Mouse (Mus musculus) midbrain, embryonic 16.5 days (tissue): ENCODE data around the gene Rxra. TPM values are rescaled to one million over a fixed set of nuclear protein-coding genes. Genes with fewer than 3 reads are reported as not detected.

Source experiments
- ATAC-seq: fragments of 200-750 bp; cut with Nextera tagmentation; 2 replicates; pipeline ENCODE4 v1.8.0; 2017; ENCODE audit warnings: moderate TSS enrichment
- H3K27ac ChIP-seq: fragments of 300-500 bp; sonication (generic); 2 replicates; pipeline ENCODE4 v1.5.1; 2014; ENCODE audit warnings: mild to moderate bottlenecking, low read length, mixed read lengths
- H3K27me3 ChIP-seq: fragments of 300-500 bp; sonication (generic); 2 replicates; pipeline ENCODE4 v1.6.1; 2014; ENCODE audit warnings: low read depth, low read length, mixed read lengths; ENCODE audit not compliant: control insufficient read depth, insufficient read depth
- H3K36me3 ChIP-seq: fragments of 300-500 bp; sonication (generic); 2 replicates; pipeline ENCODE4 v1.6.1; 2014; ENCODE audit warnings: mild to moderate bottlenecking, low read length, moderate library complexity, mixed read lengths; ENCODE audit not compliant: control insufficient read depth, insufficient read depth
- H3K4me1 ChIP-seq: fragments of 300-500 bp; sonication (generic); 2 replicates; pipeline ENCODE4 v1.6.1; 2014; ENCODE audit warnings: mild to moderate bottlenecking, low read length, mixed read lengths; ENCODE audit not compliant: control insufficient read depth, insufficient read depth
- H3K4me2 ChIP-seq: fragments of 300-500 bp; sonication (generic); 2 replicates; pipeline ENCODE4 v1.6.1; 2014; ENCODE audit warnings: mild to moderate bottlenecking, low read length, mixed read lengths
- H3K4me3 ChIP-seq: fragments of 300-500 bp; sonication (generic); 2 replicates; pipeline ENCODE4 v1.5.1; 2014; ENCODE audit warnings: low read depth, mild to moderate bottlenecking, low read length, moderate library complexity, mixed read lengths
- H3K9ac ChIP-seq: fragments of 300-500 bp; sonication (generic); 2 replicates; pipeline ENCODE4 v1.6.1; 2014; ENCODE audit warnings: low read depth, low read length, mixed read lengths
- H3K9me3 ChIP-seq: fragments of 300-500 bp; sonication (generic); replicated peaks from 2 replicates; pipeline ENCODE4 v1.6.1; 2014; ENCODE audit warnings: mild to moderate bottlenecking, low read length, mixed read lengths; ENCODE audit not compliant: control insufficient read depth, poor library complexity, severe bottlenecking
- WGBS: fragments of 180-500 bp; shearing (Covaris S2); extraction: QIAGEN DNeasy Blood & Tissue Kit; methylation state at CpG from one replicate; pipeline ENCODE4 v1.1.7; 2014; 5-methylcytosine and 5-hydroxymethylcytosine counted together
- polyA plus RNA-seq: library from polyadenylated mRNA; unstranded; fragments of >200 nt; fragmentation: Nextera tagmentation; extraction: Ambion mirVana; gene quantifications from 2 replicates; pipeline ENCODE4 v1.2.1, GENCODE M21; 2015

Rxra gene
- polyA plus RNA-seq: 2.5 and 2.8 TPM in 2 replicates

DNA sequence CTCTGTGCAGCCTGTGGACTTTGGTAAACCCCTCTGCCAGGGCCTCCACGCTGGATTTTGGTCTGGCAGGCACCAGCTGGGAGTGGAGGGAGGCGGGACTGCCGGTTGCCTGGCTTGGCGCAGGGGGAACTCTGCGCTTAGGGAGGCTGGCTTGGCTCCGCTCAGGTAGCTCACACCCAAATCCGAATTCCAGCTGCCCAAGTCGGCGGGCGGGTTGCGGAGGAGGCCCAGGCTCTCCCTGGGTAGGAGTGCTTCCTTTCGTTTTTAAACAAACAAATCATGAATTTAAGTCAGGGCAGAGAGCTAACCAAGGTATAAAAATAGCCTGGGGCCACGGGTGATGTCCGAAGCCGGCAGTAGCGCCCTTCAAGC is at the start of gene Rxra:
Gene Rxra, plus strand, starts transcription at position 335 of the 372 bp plus-strand sequence.
- H3K27ac ChIP-seq: peak within 1 kb of the TSS; percentile 81
- H3K9me3 ChIP-seq: no peaks in the 10 kb centered on the region
- H3K4me1 ChIP-seq: peaks cover 31% of the 10 kb centered on the region
- peak within 1 kb of the TSS; percentile 80 for H3K4me3 ChIP-seq
- H3K4me2 ChIP-seq: peak within 1 kb of the TSS; percentile 76
- ATAC-seq: 0 out of 2 replicates have a peak, but pooled peaks have one; percentile 4
- no peaks in the 10 kb centered on the region for H3K36me3 ChIP-seq
- peak within 1 kb of the TSS; percentile 76 for H3K9ac ChIP-seq
- H3K27me3 ChIP-seq: no peaks in the 10 kb centered on the region
- WGBS: 6% methylated on average over 16 of the region's 16 CpGs

DNA sequence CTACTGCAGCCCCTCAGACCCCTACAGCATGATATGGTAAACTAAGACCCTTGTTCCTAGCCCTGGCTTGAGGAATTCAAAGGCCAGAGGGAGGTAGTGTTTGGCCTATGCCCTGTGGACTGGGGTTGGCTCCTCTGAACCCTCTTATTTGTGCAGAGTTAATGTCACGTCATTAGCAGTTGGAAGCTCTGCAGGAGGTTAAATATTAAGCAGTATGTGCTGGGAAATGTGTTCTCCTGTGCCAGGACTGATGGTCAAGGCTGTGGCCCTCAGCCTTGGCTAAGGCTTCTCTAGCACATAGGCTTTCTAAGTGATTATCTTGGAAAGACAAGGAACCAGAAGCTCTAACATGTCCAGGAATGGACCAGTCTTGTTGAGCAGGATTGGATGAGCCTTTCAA is 49.6 kb upstream of the Rxra start:
- 68% methylated on average over 1 of the region's 1 CpGs for WGBS

DNA sequence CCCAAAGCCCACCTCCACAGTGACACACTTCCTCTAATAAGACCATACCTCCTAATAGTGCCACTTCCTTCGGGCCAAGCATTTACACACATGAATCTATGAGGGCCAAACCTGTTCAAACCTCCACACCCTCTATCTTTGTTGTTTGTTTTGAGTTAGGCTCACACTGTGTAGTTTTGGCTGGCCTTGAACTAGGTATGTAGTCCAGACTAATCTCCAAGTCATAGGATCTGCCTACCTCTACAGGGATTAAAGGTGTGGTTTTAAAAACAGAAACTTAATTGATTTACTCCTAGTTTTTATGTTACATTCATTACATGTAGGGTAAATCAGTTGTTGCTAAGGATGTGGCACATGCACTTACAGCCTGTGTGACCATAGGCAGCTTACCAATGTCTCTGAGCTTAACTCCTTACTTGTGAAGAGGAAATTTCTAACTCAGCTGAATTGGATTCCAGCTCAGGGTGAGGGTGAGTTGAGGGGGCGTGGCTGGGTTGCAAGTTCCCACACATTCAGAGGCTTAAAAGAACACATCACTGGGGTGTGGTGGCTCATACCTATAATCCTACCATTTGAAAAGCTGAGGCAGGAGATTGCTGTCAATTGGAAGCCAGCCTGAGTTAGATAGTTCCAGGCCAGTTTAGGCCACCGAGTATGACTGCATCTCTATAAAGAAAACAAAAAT is 45.5 kb upstream of the Rxra start:
- Histone ChIP-seq H3K36me3 (no peaks in the 10 kb centered on the region), H3K4me2 (no peak overlapping the region), H3K9ac (no peak overlapping the region), H3K27me3 (no peaks in the 10 kb centered on the region), H3K9me3 (no peaks in the 10 kb centered on the region), H3K4me1 (no peaks in the 10 kb centered on the region), H3K4me3 (no peak overlapping the region), H3K27ac (no peak overlapping the region)
- 84% methylated on average over 3 of the region's 3 CpGs for WGBS
- ATAC-seq: no peak

More for the DNA sequence above, 49.6 kb upstream of the Rxra start:
- no peaks in the 10 kb centered on the region for H3K9me3 ChIP-seq
- no peak overlapping the region for H3K9ac ChIP-seq
- no peak for ATAC-seq
- H3K27ac ChIP-seq: no peak overlapping the region
- H3K27me3 ChIP-seq: no peaks in the 10 kb centered on the region
- no peaks in the 10 kb centered on the region for H3K36me3 ChIP-seq
- no peak overlapping the region for H3K4me2 ChIP-seq
- no peaks in the 10 kb centered on the region for H3K4me1 ChIP-seq
- H3K4me3 ChIP-seq: no peak overlapping the region

DNA sequence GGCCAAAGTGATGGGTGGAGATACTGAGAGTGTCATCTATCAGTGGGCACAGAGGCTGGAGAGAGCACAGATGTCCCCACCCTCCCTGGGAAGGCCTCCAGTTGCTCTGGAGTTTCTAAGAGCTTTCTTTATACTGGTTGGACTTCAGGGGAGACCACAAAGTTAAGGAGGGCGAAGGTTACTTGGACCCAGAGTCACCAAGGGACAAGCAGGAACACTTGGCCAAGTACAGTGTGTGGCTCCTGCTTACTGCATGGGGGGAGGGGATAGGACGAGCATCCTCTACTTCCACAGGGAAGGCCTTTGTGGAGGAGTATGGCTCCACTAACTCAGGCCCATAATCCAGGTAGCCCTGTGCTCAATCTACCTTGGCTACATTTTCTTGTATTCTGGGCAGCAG is 42.8 kb upstream of the Rxra start:
- WGBS: 63% methylated on average over 2 of the region's 2 CpGs
- ATAC-seq: no peak
- no peak overlapping the region for H3K9ac ChIP-seq
- no peaks in the 10 kb centered on the region for H3K36me3 ChIP-seq
- no peaks in the 10 kb centered on the region for H3K27me3 ChIP-seq
- no peaks in the 10 kb centered on the region for H3K4me1 ChIP-seq
- H3K27ac ChIP-seq: no peak overlapping the region
- no peak overlapping the region for H3K4me2 ChIP-seq
- H3K4me3 ChIP-seq: no peak overlapping the region
- no peaks in the 10 kb centered on the region for H3K9me3 ChIP-seq

DNA sequence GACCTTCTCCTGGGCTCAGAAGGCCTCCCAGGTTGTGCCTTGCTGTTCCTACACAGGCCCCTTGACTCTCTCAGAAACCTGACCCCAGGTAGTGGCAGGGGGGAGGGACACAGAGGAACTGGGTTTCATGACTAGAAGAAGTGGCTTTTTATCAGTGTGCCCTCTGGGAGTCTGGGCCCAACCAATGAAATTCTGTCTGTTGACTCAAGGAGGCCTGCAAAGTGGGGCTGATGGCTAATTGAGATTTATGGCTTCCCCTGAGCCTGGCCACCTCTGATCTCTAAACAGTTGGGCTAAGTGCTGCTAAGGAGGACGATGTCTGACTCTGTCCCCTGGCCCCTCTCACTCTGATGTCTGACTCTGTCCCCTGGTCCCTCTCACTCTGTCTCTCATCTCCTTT is 42.2 kb upstream of the Rxra start:
- no peaks in the 10 kb centered on the region for H3K36me3 ChIP-seq
- no peak for ATAC-seq
- H3K4me1 ChIP-seq: no peaks in the 10 kb centered on the region
- H3K4me3 ChIP-seq: no peak overlapping the region
- H3K9me3 ChIP-seq: no peaks in the 10 kb centered on the region
- H3K27me3 ChIP-seq: no peaks in the 10 kb centered on the region
- H3K9ac ChIP-seq: no peak overlapping the region
- H3K27ac ChIP-seq: no peak overlapping the region
- WGBS: 77% methylated on average over 1 of the region's 1 CpGs
- H3K4me2 ChIP-seq: no peak overlapping the region

DNA sequence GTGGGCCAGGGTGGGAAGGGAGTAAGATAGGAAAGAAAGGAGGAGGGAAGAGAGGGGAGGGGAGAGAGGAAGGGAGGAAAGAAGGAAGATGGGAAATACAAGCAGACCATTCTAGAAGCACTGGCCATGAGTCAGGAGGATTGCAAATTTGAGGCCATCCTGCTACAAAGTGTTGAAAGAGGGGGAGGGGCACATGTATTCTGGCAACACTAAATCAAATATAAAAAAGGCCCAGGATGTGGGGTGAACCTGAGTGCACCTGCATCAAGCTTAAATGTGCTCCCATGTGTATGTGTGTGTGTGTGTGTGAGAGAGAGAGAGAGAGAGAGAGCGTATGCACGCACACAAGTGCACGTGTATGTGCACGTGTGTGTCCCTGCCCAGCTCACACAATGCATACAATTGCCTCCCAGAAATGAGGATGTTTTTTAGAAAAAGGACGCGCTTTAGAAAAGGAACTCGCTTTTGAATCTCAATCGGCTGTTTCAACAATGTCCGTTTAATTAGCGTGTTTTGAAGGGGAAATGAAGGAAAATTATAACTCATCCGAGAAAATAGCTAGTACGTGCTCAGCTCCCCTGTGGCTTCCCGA is 41.0 kb upstream of the Rxra start:
- no peaks in the 10 kb centered on the region for H3K9me3 ChIP-seq
- no peak overlapping the region for H3K9ac ChIP-seq
- no peak for ATAC-seq
- H3K36me3 ChIP-seq: no peaks in the 10 kb centered on the region
- H3K27me3 ChIP-seq: no peaks in the 10 kb centered on the region
- no peak overlapping the region for H3K4me3 ChIP-seq
- H3K27ac ChIP-seq: no peak overlapping the region
- 70% methylated on average over 13 of the region's 13 CpGs for whole genome bisulfite sequencing
- H3K4me2 ChIP-seq: no peak overlapping the region
- no peaks in the 10 kb centered on the region for H3K4me1 ChIP-seq

DNA sequence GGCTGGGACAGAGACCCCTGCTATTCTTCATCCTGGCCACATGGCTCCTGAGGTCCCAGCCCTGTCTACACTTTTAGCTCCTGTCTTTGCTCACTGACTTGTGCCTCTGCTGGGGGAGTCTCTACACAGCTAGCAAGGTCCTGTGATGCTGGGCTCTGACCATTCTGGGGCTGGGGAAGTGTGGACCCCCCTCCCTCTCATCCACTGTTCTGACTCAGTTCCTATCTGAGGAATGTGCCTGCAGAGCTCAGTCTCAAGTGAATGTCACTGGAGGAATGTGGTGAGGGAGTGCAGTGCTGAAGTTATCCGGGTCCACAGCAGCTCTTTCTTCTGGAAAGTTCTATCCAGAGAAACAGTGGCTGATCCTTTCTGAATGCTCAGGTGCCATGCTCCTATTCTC is 39.4 kb upstream of the Rxra start:
- ATAC-seq: no peak

DNA sequence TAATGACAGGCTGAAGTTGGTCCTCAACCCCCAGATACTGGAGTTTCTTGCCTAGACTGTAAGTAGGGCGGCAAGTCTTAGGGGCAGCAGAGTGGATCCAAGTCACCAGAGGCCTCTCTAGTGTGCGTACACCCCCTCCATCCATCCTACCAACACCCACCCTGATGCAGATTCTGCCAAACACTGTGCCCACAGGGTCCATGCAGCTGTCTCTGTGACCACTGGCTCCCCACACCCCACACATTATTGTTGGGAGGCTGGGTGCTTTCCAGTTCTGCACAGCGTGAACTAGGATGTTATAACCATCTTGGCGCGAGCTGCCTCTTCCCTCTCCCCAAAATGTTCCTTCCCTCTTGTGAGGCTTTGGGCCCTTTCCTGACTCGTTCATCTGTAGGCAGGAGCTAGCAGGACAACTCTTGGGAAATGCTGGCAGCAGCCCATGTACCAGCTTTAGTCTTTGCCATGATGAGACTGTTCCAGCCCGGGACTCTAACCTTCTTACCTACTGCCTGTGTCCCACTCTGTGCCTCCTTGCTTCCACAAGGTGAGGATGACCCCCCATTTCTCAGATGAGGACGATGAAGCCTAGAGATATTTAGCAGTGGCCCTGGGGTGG is 38.9 kb upstream of the Rxra start:
- Histone ChIP-seq H3K27ac (no peak overlapping the region), H3K4me3 (no peak overlapping the region), H3K27me3 (no peaks in the 10 kb centered on the region), H3K4me2 (no peak overlapping the region), H3K9ac (no peak overlapping the region), H3K4me1 (peaks cover 6% of the 10 kb centered on the region), H3K36me3 (no peaks in the 10 kb centered on the region), H3K9me3 (no peaks in the 10 kb centered on the region)
- WGBS: 85% methylated on average over 8 of the region's 8 CpGs
- no peak for ATAC-seq

More for the DNA sequence above, 39.4 kb upstream of the Rxra start:
- H3K4me1 ChIP-seq: peaks cover 6% of the 10 kb centered on the region
- no peak overlapping the region for H3K4me2 ChIP-seq
- no peak overlapping the region for H3K4me3 ChIP-seq
- 84% methylated on average over 1 of the region's 1 CpGs for WGBS
- no peaks in the 10 kb centered on the region for H3K36me3 ChIP-seq
- H3K27me3 ChIP-seq: no peaks in the 10 kb centered on the region
- H3K9ac ChIP-seq: no peak overlapping the region
- H3K9me3 ChIP-seq: no peaks in the 10 kb centered on the region
- H3K27ac ChIP-seq: no peak overlapping the region

DNA sequence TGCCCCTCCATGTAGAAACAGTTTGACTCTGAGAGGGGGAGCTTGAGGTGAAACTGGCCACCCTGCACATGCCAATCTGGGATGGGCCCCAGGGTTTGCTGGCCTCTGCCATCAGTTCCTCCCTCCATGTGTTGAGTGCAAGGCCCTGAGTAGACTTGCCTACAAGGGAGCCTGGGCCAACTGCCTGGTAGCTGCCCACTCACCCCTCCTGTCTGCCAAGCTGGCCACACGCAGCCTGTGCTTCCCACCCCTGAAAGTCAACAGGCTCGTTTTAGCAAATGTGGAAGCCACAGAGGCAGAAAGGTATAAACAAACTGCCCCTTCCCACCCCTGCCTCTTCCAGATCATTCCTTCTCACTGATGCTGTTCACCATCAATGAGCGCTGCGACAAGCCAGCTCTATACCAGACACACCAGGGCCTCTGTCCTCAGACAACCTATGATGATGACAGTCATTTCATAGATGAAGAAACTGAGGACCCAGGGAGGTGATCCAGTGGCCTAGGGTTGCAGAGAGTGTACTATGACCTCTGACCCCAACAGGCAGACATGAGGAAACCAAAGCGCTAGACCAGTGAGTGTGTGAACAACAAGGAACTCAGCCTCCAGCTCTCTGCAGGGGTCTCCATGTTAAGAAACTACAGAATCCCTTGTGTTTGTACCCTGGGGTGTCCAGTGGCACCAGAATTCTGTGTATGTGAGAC is 36.5 kb upstream of the Rxra start:
- H3K4me2 ChIP-seq: no peak overlapping the region
- no peaks in the 10 kb centered on the region for H3K9me3 ChIP-seq
- no peak overlapping the region for H3K27ac ChIP-seq
- 91% methylated on average over 5 of the region's 5 CpGs for WGBS
- H3K9ac ChIP-seq: no peak overlapping the region
- no peak for ATAC-seq
- H3K27me3 ChIP-seq: no peaks in the 10 kb centered on the region
- H3K4me3 ChIP-seq: no peak overlapping the region
- peaks cover 7% of the 10 kb centered on the region for H3K4me1 ChIP-seq
- H3K36me3 ChIP-seq: no peaks in the 10 kb centered on the region
